In the genomic region with DNA sequence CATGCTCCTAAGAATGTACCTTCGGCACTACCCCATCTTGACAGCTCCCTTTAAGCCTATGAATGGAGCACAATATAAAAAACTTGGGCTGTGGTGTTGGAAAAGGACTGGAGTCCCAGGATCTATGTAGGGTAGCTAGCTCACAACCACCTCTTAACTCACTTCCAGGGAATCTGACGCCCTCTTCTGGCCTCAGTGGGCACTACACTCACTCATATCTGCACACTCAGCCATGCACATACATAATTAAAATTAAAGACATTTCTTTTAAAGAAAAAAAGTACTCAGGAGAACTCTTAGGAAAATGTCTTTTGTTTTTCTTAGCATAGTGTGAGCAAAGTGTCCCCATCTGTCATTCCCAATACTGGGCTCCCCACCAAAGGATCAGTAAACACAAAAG, we compare ENCODE assay signal across 11 mouse cellular contexts.
DNase-seq lines count a peak whose midpoint lies in the region; ATAC-seq and TF ChIP-seq lines count a peak whose summit lies in the region.
"Had no signal": no experiment of that assay in that cellular context is flagged by ENCODE, and none has a peak within 500 bp of the region (broad histone marks: within the 10 kb centered on the region; RNA-seq: fewer than 3 reads in every experiment).

No protein-coding gene starts in this region.

- H3ac ChIP-seq in myocyte (ENCODE audit: control insufficient read depth, insufficient read length): no peak overlapping the region

- no peaks in the 10 kb centered on the region for H3K9me3 ChIP-seq in kidney, postnatal 0 days (replicated peaks; ENCODE audit: low read length)
- no peaks in the 10 kb centered on the region for H3K9me3 ChIP-seq in kidney, embryonic 16.5 days (ENCODE audit: low read length)
- no peaks in the 10 kb centered on the region for H3K9me3 ChIP-seq in neural tube, embryonic 15.5 days (replicated peaks)
- H3K9me3 ChIP-seq in forebrain, embryonic 11.5 days (ENCODE audit: control insufficient read depth, low read length): no peaks in the 10 kb centered on the region
- H3K9me3 ChIP-seq: limb, embryonic 10.5 days; neural tube, embryonic 13.5 days had no signal

- no peak overlapping the region for H3K4me3 ChIP-seq in kidney, postnatal 0 days (replicated peaks; ENCODE audit: low read depth, low read length)
- no peak overlapping the region for H3K4me3 ChIP-seq in kidney, embryonic 16.5 days (ENCODE audit: low read length)
- H3K4me3 ChIP-seq in myocyte: no peak overlapping the region
- H3K4me3 ChIP-seq in neural tube, embryonic 15.5 days (replicated peaks): no peak overlapping the region
- H3K4me3 ChIP-seq in forebrain, embryonic 11.5 days (ENCODE audit: low read depth, low read length): no peak overlapping the region
- H3K4me3 ChIP-seq: limb, embryonic 10.5 days; neural tube, embryonic 13.5 days had no signal

- no peaks in the 10 kb centered on the region for H3K27me3 ChIP-seq in kidney, postnatal 0 days (ENCODE audit: insufficient read depth, low read length)
- H3K27me3 ChIP-seq in kidney, embryonic 16.5 days (ENCODE audit: insufficient read depth, low read length): no peaks in the 10 kb centered on the region
- no peaks in the 10 kb centered on the region for H3K27me3 ChIP-seq in myocyte (ENCODE audit: control insufficient read depth, insufficient read depth, insufficient read length)
- no peaks in the 10 kb centered on the region for H3K27me3 ChIP-seq in neural tube, embryonic 15.5 days (replicated peaks)
- no peaks in the 10 kb centered on the region for H3K27me3 ChIP-seq in forebrain, embryonic 11.5 days (ENCODE audit: control insufficient read depth, insufficient read depth, low read length)
- H3K27me3 ChIP-seq: neural tube, embryonic 13.5 days had no signal

- H3K4me1 ChIP-seq in kidney, postnatal 0 days (replicated peaks; ENCODE audit: insufficient read depth, low read length): peaks cover 21% of the 10 kb centered on the region; the same call in 1 of the 2 replicates
- peaks cover 39% of the 10 kb centered on the region for H3K4me1 ChIP-seq in kidney, embryonic 16.5 days (ENCODE audit: insufficient read depth, low read length)
- peaks cover 30% of the 10 kb centered on the region for H3K4me1 ChIP-seq in neural tube, embryonic 15.5 days
- no peaks in the 10 kb centered on the region for H3K4me1 ChIP-seq in forebrain, embryonic 11.5 days (replicated peaks; ENCODE audit: control insufficient read depth, insufficient read depth, low read length)

- no peak for ATAC-seq in kidney, postnatal 0 days (replicated peaks; ENCODE audit: low FRiP score, low read depth)
- ATAC-seq in kidney, embryonic 16.5 days (ENCODE audit: low FRiP score, low TSS enrichment): no peak
- no peak for ATAC-seq in neural tube, embryonic 15.5 days (ENCODE audit: low FRiP score)
- no peak for ATAC-seq in forebrain, embryonic 11.5 days (replicated peaks; ENCODE audit: low FRiP score)

- no peaks in the 10 kb centered on the region for H3K36me3 ChIP-seq in kidney, postnatal 0 days (ENCODE audit: insufficient read depth, low read length)
- no peaks in the 10 kb centered on the region for H3K36me3 ChIP-seq in kidney, embryonic 16.5 days (ENCODE audit: insufficient read depth, low read length)
- no peaks in the 10 kb centered on the region for H3K36me3 ChIP-seq in myocyte (ENCODE audit: control insufficient read depth, insufficient read depth)
- H3K36me3 ChIP-seq in neural tube, embryonic 15.5 days: no peaks in the 10 kb centered on the region
- H3K36me3 ChIP-seq in forebrain, embryonic 11.5 days (ENCODE audit: control insufficient read depth, insufficient read depth, low read length): no peaks in the 10 kb centered on the region
- H3K36me3 ChIP-seq: limb, embryonic 10.5 days; neural tube, embryonic 13.5 days had no signal

- peak; percentile 50 for DNase-seq in adrenal gland, postnatal 10 days
- no peak for DNase-seq in adrenal gland, adult 18-20 months (ENCODE audit: low spot score in 2 of 2)
- DNase-seq in kidney, postnatal 0 days (ENCODE audit: low spot score): no peak
- peak; percentile 28 for DNase-seq in MN1 (ENCODE audit: low spot score)
- no peak for DNase-seq in forebrain, embryonic 11.5 days (ENCODE audit: low spot score)
- DNase-seq: cerebellum, postnatal 36 days had no signal

- 77% methylated on average over 2 of the region's 2 CpGs for WGBS in kidney, postnatal 0 days
- WGBS in kidney, embryonic 16.5 days: 77% methylated on average over 2 of the region's 2 CpGs
- whole genome bisulfite sequencing in neural tube, embryonic 15.5 days: 78% methylated on average over 2 of the region's 2 CpGs
- WGBS in forebrain, embryonic 11.5 days: 63% methylated on average over 2 of the region's 2 CpGs

- no peak overlapping the region for H3K4me2 ChIP-seq in kidney, postnatal 0 days (ENCODE audit: low read length)
- H3K4me2 ChIP-seq in kidney, embryonic 16.5 days (replicated peaks; ENCODE audit: low read depth, low read length): no peak overlapping the region
- H3K4me2 ChIP-seq in myocyte (ENCODE audit: low read depth): peak overlapping the region; percentile 74
- H3K4me2 ChIP-seq in neural tube, embryonic 15.5 days: no peak overlapping the region
- H3K4me2 ChIP-seq in forebrain, embryonic 11.5 days (ENCODE audit: low read depth, low read length, severe bottlenecking): no peak overlapping the region
- H3K4me2 ChIP-seq: neural tube, embryonic 13.5 days had no signal

- no peak overlapping the region for H3K9ac ChIP-seq in kidney, postnatal 0 days (ENCODE audit: low read depth, low read length)
- H3K9ac ChIP-seq in kidney, embryonic 16.5 days (replicated peaks; ENCODE audit: low read length): no peak overlapping the region
- no peak overlapping the region for H3K9ac ChIP-seq in neural tube, embryonic 15.5 days (replicated peaks)
- no peak overlapping the region for H3K9ac ChIP-seq in forebrain, embryonic 11.5 days (ENCODE audit: low read length)
- H3K9ac ChIP-seq: neural tube, embryonic 13.5 days had no signal

- no peak for TF ChIP-seq POLR2A in myocyte (IDR thresholded peaks at IDR 0.05; ENCODE audit: insufficient read length, low read depth)

- TF ChIP-seq CTCF in kidney, postnatal 0 days (IDR thresholded peaks at IDR 0.05; ENCODE audit: low read depth): peak; percentile 58

- no peak overlapping the region for H3K27ac ChIP-seq in kidney, postnatal 0 days
- no peak overlapping the region for H3K27ac ChIP-seq in kidney, embryonic 16.5 days (ENCODE audit: low read length)
- H3K27ac ChIP-seq in neural tube, embryonic 15.5 days (replicated peaks): no peak overlapping the region
- no peak overlapping the region for H3K27ac ChIP-seq in forebrain, embryonic 11.5 days (ENCODE audit: low read depth, low read length)
- H3K27ac ChIP-seq: limb, embryonic 10.5 days; neural tube, embryonic 13.5 days had no signal

- peaks cover 43% of the 10 kb centered on the region for H3K79me2 ChIP-seq in myocyte (ENCODE audit: control insufficient read depth, insufficient read depth)

TF ChIP-seq in myocyte, 11 proteins besides CTCF, POLR2A, EP300 and RAD21:
- TF ChIP-seq TCF12 (IDR thresholded peaks at IDR 0.05; ENCODE audit: insufficient read depth, poor library complexity, severe bottlenecking) (no peak), E2F4 (IDR thresholded peaks at IDR 0.05; ENCODE audit: insufficient read depth) (no peak), MYOD1 (IDR thresholded peaks at IDR 0.05; ENCODE audit: control insufficient read depth in 1 of 3, insufficient read length in 2 of 3, low read depth in 2 of 3) (no peak), USF1 (IDR thresholded peaks at IDR 0.05; ENCODE audit: low read depth) (no peak), CEBPB (IDR thresholded peaks at IDR 0.05; ENCODE audit: insufficient read depth, poor library complexity, severe bottlenecking) (no peak), TCF3 (IDR thresholded peaks at IDR 0.05; ENCODE audit: insufficient read length, low read depth) (no peak), REST (IDR thresholded peaks at IDR 0.05; ENCODE audit: insufficient read depth, insufficient read length) (no peak), SRF (IDR thresholded peaks at IDR 0.05; ENCODE audit: control insufficient read depth, insufficient read length, low read depth) (no peak)
TF ChIP-seq in myocyte: peak in this region for 0.

Comparison
In these comparisons a context has a peak if more than half of its experiments do, and no peak if none do; other contexts are left out.
1. DNase-seq: peak in adrenal gland, postnatal 10 days (single experiment) and MN1 (single experiment); none in adrenal gland, adult 18-20 months (0 of 2), kidney, postnatal 0 days (single experiment) and forebrain, embryonic 11.5 days (single experiment).